Mouse (Mus musculus): ENCODE data around the gene Ddb2. TPM values are rescaled to one million over a fixed set of nuclear protein-coding genes. Genes with fewer than 3 reads are reported as not detected.

The Ddb2 gene
- polyA plus RNA-seq, 1 experiment, result 3.3 TPM

- H3K4me1 ChIP-seq (ENCODE audit: control insufficient read depth, insufficient read depth, insufficient read length, low read length), result peaks cover 8% of the 10 kb centered on the region; the same call in 1 of the 2 replicates
- 31% methylated on average over 10 of the region's 10 CpGs for WGBS
- peaks cover 25% of the 10 kb centered on the region for H3K36me3 ChIP-seq (ENCODE audit: control insufficient read depth, insufficient read depth, low read length)
- H3K27ac ChIP-seq (ENCODE audit: insufficient read depth, low read depth, low read length), result peak overlapping the region; percentile 29; the same call in 1 of the 2 replicates
- H3K4me3 ChIP-seq (ENCODE audit: low read depth, low read length), result no peak overlapping the region
- H3K27me3 ChIP-seq (ENCODE audit: control insufficient read depth, insufficient read depth, low read length), result no peaks in the 10 kb centered on the region
- TF ChIP-seq POLR2A (IDR thresholded peaks at IDR 0.05; ENCODE audit: low read depth, low read length) (peak; percentile 25; the same call in 1 of the 2 replicates), CTCF (IDR thresholded peaks at IDR 0.05; ENCODE audit: extremely low read depth, insufficient read length, insufficient replicate concordance, low read depth, low read length) (peak; percentile 69; the same call in 1 of the 2 replicates)
Observed at GRCm38 (mm10) chr2:91278749-91279371, 42.1 kb upstream of the Ddb2 start.

GRCm38 (mm10) chr2:91269687-91270133, 32.9 kb upstream of the Ddb2 start:
- Histone ChIP-seq H3K4me1 (ENCODE audit: control insufficient read depth, insufficient read depth, insufficient read length, low read length) (peaks cover 4% of the 10 kb centered on the region; the same call in 1 of the 2 replicates), H3K36me3 (ENCODE audit: control insufficient read depth, insufficient read depth, low read length) (peaks cover 70% of the 10 kb centered on the region), H3K27me3 (ENCODE audit: control insufficient read depth, insufficient read depth, low read length) (no peaks in the 10 kb centered on the region), H3K27ac (ENCODE audit: insufficient read depth, low read depth, low read length) (no peak overlapping the region), H3K4me3 (ENCODE audit: low read depth, low read length) (no peak overlapping the region)
- 90% methylated on average over 8 of the region's 8 CpGs for WGBS
- no peak for TF ChIP-seq CTCF (IDR thresholded peaks at IDR 0.05; ENCODE audit: extremely low read depth, insufficient read length, insufficient replicate concordance, low read depth, low read length)

GRCm38 (mm10) chr2:91268706-91269105, 31.9 kb upstream of the Ddb2 start:
- Histone ChIP-seq H3K4me1 (ENCODE audit: control insufficient read depth, insufficient read depth, insufficient read length, low read length) (peaks cover 8% of the 10 kb centered on the region; the same call in 1 of the 2 replicates), H3K27ac (ENCODE audit: insufficient read depth, low read depth, low read length) (no peak overlapping the region), H3K4me3 (ENCODE audit: low read depth, low read length) (no peak overlapping the region), H3K36me3 (ENCODE audit: control insufficient read depth, insufficient read depth, low read length) (peaks cover 61% of the 10 kb centered on the region), H3K27me3 (ENCODE audit: control insufficient read depth, insufficient read depth, low read length) (no peaks in the 10 kb centered on the region)
- TF ChIP-seq POLR2A (IDR thresholded peaks at IDR 0.05; ENCODE audit: low read depth, low read length) (no peak), CTCF (IDR thresholded peaks at IDR 0.05; ENCODE audit: extremely low read depth, insufficient read length, insufficient replicate concordance, low read depth, low read length) (no peak)
- WGBS, result 74% methylated on average over 2 of the region's 2 CpGs

DNA sequence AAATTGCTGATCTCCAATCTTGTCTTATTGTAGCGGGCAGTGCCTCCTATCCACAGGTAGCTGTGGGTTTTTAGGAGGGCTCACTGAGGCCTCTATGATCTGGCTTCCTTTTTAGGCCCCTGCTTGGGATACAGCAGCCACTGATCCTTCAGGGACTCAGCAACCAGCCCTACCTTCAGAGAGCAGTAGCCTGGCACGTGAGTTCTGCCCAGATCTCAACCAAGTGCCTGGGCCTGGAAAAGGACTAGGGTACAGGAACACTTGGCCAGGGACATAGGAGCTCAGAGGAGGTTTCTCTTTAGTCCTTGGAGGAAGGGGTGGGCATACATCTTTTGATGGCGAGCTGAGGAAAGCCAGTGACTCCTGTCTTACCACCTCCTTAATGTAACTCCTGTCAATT, 31.3 kb upstream of the Ddb2 start:
- H3K4me3 ChIP-seq (ENCODE audit: low read depth, low read length), result no peak overlapping the region
- 98% methylated on average over 3 of the region's 3 CpGs for WGBS
- TF ChIP-seq POLR2A (IDR thresholded peaks at IDR 0.05; ENCODE audit: low read depth, low read length) (no peak), CTCF (IDR thresholded peaks at IDR 0.05; ENCODE audit: extremely low read depth, insufficient read length, insufficient replicate concordance, low read depth, low read length) (no peak)
- H3K36me3 ChIP-seq (ENCODE audit: control insufficient read depth, insufficient read depth, low read length), result peaks cover 54% of the 10 kb centered on the region
- no peaks in the 10 kb centered on the region for H3K27me3 ChIP-seq (ENCODE audit: control insufficient read depth, insufficient read depth, low read length)
- peaks cover 8% of the 10 kb centered on the region; the same call in 1 of the 2 replicates for H3K4me1 ChIP-seq (ENCODE audit: control insufficient read depth, insufficient read depth, insufficient read length, low read length)
- H3K27ac ChIP-seq (ENCODE audit: insufficient read depth, low read depth, low read length), result no peak overlapping the region

DNA sequence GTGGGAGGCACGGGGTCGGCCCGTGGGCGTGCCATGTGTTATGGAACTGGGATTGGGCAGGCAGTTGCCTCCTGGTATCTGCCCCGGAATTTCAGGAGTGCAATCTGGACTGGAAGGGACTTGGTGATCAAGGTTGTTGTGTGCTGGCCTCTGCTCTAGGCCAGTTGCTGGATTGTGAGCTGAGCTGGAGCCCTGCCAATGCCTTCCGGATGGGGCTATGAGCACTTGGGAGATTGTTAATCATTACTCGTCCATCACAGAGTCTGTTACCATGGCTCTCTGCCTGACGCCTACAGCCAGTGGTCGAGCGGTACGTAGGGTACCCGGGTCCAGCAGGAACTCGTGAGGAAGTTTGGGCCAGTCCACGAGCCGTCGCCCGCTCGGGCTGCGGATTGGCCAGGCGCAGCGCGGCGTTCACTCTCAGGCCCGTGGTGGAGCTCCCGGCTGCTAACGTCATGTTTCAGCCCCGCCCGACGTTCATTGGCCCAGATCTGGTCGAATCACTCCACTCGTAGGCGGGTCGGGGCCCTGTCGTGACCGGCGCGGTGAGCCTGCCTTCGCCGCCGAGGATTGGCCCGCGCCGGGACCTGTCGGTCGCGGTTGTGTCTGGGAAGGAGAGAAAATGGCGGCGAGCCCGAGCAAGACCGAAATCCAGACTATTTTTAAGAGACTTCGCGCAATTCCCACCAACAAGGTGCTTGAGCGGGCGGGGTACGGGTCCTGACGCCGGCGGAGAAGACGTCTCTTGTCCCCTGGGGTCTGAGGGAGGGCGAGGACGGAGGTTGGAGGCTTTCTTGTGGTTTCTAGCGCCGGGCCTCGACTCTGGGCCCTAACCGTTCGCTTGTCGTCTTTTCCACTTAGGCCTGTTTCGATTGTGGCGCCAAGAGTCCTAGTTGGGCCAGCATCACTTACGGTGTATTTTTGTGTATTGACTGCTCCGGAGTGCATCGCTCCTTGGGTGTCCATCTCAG, 28.2 kb upstream of the Ddb2 start, which contains the start of gene Arfgap2:
Gene Arfgap2, plus strand, starts transcription at position 264 of the 971 bp plus-strand sequence.
- H3K4me1 ChIP-seq (ENCODE audit: control insufficient read depth, insufficient read depth, insufficient read length, low read length), result peaks cover 8% of the 10 kb centered on the region; the same call in 1 of the 2 replicates
- 0 out of 2 replicates have a peak, but pooled peaks have one; percentile 9 for TF ChIP-seq CTCF (IDR thresholded peaks at IDR 0.05; ENCODE audit: extremely low read depth, insufficient read length, insufficient replicate concordance, low read depth, low read length)
- TF ChIP-seq POLR2A (IDR thresholded peaks at IDR 0.05; ENCODE audit: low read depth, low read length), result peak; percentile 87
- H3K36me3 ChIP-seq (ENCODE audit: control insufficient read depth, insufficient read depth, low read length), result peaks cover 31% of the 10 kb centered on the region
- no peaks in the 10 kb centered on the region for H3K27me3 ChIP-seq (ENCODE audit: control insufficient read depth, insufficient read depth, low read length)
- under 1% methylated on average over 72 of the region's 72 CpGs for WGBS
- peak within 1 kb of the TSS; percentile 79 for H3K27ac ChIP-seq (ENCODE audit: insufficient read depth, low read depth, low read length)
- peak within 1 kb of the TSS; percentile 76 for H3K4me3 ChIP-seq (ENCODE audit: low read depth, low read length)

- peaks cover 20% of the 10 kb centered on the region for H3K36me3 ChIP-seq (ENCODE audit: control insufficient read depth, insufficient read depth, low read length)
- H3K27ac ChIP-seq (ENCODE audit: insufficient read depth, low read depth, low read length), result peak overlapping the region; percentile 78
- peak overlapping the region; percentile 76 for H3K4me3 ChIP-seq (ENCODE audit: low read depth, low read length)
- 90% methylated on average over 17 of the region's 17 CpGs for WGBS
- H3K4me1 ChIP-seq (ENCODE audit: control insufficient read depth, insufficient read depth, insufficient read length, low read length), result peaks cover 8% of the 10 kb centered on the region; the same call in 1 of the 2 replicates
- TF ChIP-seq CTCF (IDR thresholded peaks at IDR 0.05; ENCODE audit: extremely low read depth, insufficient read length, insufficient replicate concordance, low read depth, low read length) (no peak), POLR2A (IDR thresholded peaks at IDR 0.05; ENCODE audit: low read depth, low read length) (no peak)
- H3K27me3 ChIP-seq (ENCODE audit: control insufficient read depth, insufficient read depth, low read length), result no peaks in the 10 kb centered on the region
Observed at GRCm38 (mm10) chr2:91263692-91264660, 27.2 kb upstream of the Ddb2 start.

All from small intestine, adult 2 months (tissue).